Mouse (Mus musculus) lung, embryonic 14.5 days (tissue): ENCODE results near the gene Slc9a3r1. TPM values are rescaled to one million over a fixed set of nuclear protein-coding genes. Genes with fewer than 3 reads are reported as not detected.

Source experiments
- ATAC-seq: fragments of 200-750 bp; cut with Nextera tagmentation; 2 replicates; pipeline ENCODE4 v1.8.0; 2017; ENCODE audit warnings: mild to moderate bottlenecking, moderate TSS enrichment, moderate library complexity; ENCODE audit not compliant: insufficient read depth
- DNase-seq: peaks from one replicate; pipeline ENCODE4 v3.0.0-alpha.2; 2015
- H3K27ac ChIP-seq: fragments of 300-500 bp; sonication (generic); 2 replicates; pipeline ENCODE4 v1.5.1; 2014; ENCODE audit warnings: low read depth, mild to moderate bottlenecking, moderate library complexity
- H3K27me3 ChIP-seq: fragments of 300-500 bp; sonication (generic); 2 replicates; pipeline ENCODE4 v1.6.1; 2014; ENCODE audit warnings: low read length, control low read depth; ENCODE audit not compliant: insufficient read depth
- H3K36me3 ChIP-seq: fragments of 300-500 bp; sonication (generic); 2 replicates; pipeline ENCODE4 v1.6.1; 2014; ENCODE audit warnings: control low read depth; ENCODE audit not compliant: insufficient read depth
- H3K4me1 ChIP-seq: fragments of 300-500 bp; sonication (generic); 2 replicates; pipeline ENCODE4 v1.6.1; 2014; ENCODE audit warnings: antibody characterized with exemption, control low read depth; ENCODE audit not compliant: insufficient read depth
- H3K4me2 ChIP-seq: fragments of 300-500 bp; sonication (generic); 2 replicates; pipeline ENCODE4 v1.6.1; 2014; ENCODE audit warnings: mild to moderate bottlenecking
- H3K4me3 ChIP-seq: fragments of 300-500 bp; sonication (generic); 2 replicates; pipeline ENCODE4 v1.5.1; 2014; ENCODE audit warnings: low read depth, low read length
- H3K9ac ChIP-seq: fragments of 300-500 bp; sonication (generic); 2 replicates; pipeline ENCODE4 v1.6.1; 2014
- H3K9me3 ChIP-seq: fragments of 300-500 bp; sonication (generic); 2 replicates; pipeline ENCODE4 v1.6.1; 2016; ENCODE audit warnings: low read depth, low read length, control low read depth
- CTCF ChIP-seq: IDR thresholded peaks from 2 replicates; pipeline ENCODE4 v1.5.1; 2016; ENCODE audit warnings: antibody characterized with exemption, low read depth
- WGBS: fragments of 180-500 bp; shearing (Covaris S2); extraction: QIAGEN DNeasy Blood & Tissue Kit; methylation state at CpG from one replicate; pipeline ENCODE4 v1.1.7; 2014; 5-methylcytosine and 5-hydroxymethylcytosine counted together
- polyA plus RNA-seq: library from polyadenylated mRNA; unstranded; fragments of >200 nt; fragmentation: Nextera tagmentation; extraction: Ambion mirVana; gene quantifications from 2 replicates; pipeline ENCODE4 v1.2.1, GENCODE M21; 2014

Slc9a3r1 gene
- polyA plus RNA-seq, 1 experiment from 2014 or later: 52.3 TPM

DNA sequence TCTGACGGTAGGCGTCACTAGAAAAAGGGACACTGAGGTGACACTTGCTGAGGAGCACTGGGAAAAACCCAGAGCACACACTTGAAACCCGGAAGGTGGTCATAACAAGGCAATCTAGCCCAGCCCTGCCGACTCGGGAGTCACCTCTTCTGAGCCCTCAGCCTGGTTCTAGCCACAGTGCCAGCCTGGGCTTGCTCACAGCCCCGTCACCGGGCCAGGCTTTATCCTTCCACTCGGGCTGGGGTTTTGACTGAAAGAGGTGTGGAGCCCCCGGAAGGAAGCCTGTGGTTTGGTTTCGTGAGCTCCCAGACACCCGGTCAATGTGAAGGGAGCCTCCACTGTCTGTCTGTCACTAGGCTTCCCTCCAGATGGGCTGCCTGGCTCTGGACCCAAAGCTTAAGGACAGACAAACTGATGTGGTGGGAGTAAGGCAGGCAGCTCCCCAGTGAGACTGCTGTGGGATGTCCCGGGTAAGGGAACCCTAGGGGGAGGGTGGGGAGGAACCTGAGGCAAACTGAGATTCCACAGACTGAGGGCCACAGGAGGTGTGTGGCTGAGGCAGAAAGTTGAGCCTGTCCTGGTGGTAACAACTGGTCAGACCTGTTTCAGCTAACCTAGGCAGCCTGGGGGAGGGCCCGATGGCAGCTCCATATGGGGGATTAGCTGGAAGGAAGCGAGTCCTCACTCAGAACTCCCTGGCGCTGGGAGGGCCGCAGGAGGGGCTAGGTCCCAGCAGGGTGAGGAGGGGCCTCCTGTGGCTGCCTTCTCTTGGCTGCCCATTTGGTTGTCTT, 10.6 kb downstream of the Slc9a3r1 start:
- WGBS: 21% methylated on average over 16 of the region's 16 CpGs
- Histone ChIP-seq H3K4me3 (no peak overlapping the region), H3K36me3 (no peaks in the 10 kb centered on the region), H3K27me3 (0 out of 2 replicates have a peak, but pooled peaks cover 3% of the 10 kb centered on the region), H3K9me3 (no peaks in the 10 kb centered on the region), H3K9ac (no peak overlapping the region), H3K4me2 (peak overlapping the region; percentile 31), H3K27ac (peak overlapping the region; percentile 81), H3K4me1 (peaks cover 34% of the 10 kb centered on the region)
- peak; percentile 70 for DNase-seq
- peak; percentile 66 for ATAC-seq
- no peak for TF ChIP-seq CTCF

- Histone ChIP-seq H3K9me3 (no peaks in the 10 kb centered on the region), H3K4me2 (no peak overlapping the region), H3K27me3 (0 out of 2 replicates have a peak, but pooled peaks cover 3% of the 10 kb centered on the region), H3K9ac (no peak overlapping the region), H3K4me1 (peaks cover 34% of the 10 kb centered on the region), H3K4me3 (no peak overlapping the region), H3K27ac (peak overlapping the region; percentile 38; the same call in 1 of the 2 replicates), H3K36me3 (peaks cover 7% of the 10 kb centered on the region; the same call in 1 of the 2 replicates)
- DNase-seq (peak; percentile 34), ATAC-seq (no peak)
- 56% methylated on average over 24 of the region's 24 CpGs for WGBS
- TF ChIP-seq CTCF: no peak
Observed at GRCm38 (mm10) chr11:115176399-115177190, 13.5 kb downstream of the Slc9a3r1 start.

GRCm38 (mm10) chr11:115177559-115178195, 14.5 kb downstream of the Slc9a3r1 start:
- 20% methylated on average over 10 of the region's 10 CpGs for WGBS
- Histone ChIP-seq H3K27me3 (0 out of 2 replicates have a peak, but pooled peaks cover 3% of the 10 kb centered on the region), H3K36me3 (peaks cover 7% of the 10 kb centered on the region; the same call in 1 of the 2 replicates), H3K9me3 (no peaks in the 10 kb centered on the region), H3K4me1 (peaks cover 26% of the 10 kb centered on the region), H3K4me2 (peak overlapping the region; percentile 39), H3K9ac (no peak overlapping the region), H3K4me3 (no peak overlapping the region), H3K27ac (peak overlapping the region; percentile 32; the same call in 1 of the 2 replicates)
- no peak for TF ChIP-seq CTCF
- ATAC-seq: peak; percentile 25; the same call in 1 of the 2 replicates
- peak; percentile 52 for DNase-seq

GRCm38 (mm10) chr11:115178766-115179165, 15.6 kb downstream of the Slc9a3r1 start:
- Histone ChIP-seq H3K4me1 (peaks cover 17% of the 10 kb centered on the region), H3K36me3 (peaks cover 7% of the 10 kb centered on the region; the same call in 1 of the 2 replicates), H3K9ac (no peak overlapping the region), H3K27me3 (0 out of 2 replicates have a peak, but pooled peaks cover 3% of the 10 kb centered on the region), H3K4me3 (no peak overlapping the region), H3K9me3 (no peaks in the 10 kb centered on the region), H3K4me2 (no peak overlapping the region), H3K27ac (no peak overlapping the region)
- ATAC-seq (no peak), DNase-seq (no peak)
- 69% methylated on average over 2 of the region's 2 CpGs for WGBS
- TF ChIP-seq CTCF: no peak

GRCm38 (mm10) chr11:115179191-115179590, 16.1 kb downstream of the Slc9a3r1 start:
- Histone ChIP-seq H3K4me2 (no peak overlapping the region), H3K36me3 (peaks cover 7% of the 10 kb centered on the region; the same call in 1 of the 2 replicates), H3K9ac (no peak overlapping the region), H3K4me3 (no peak overlapping the region), H3K27ac (no peak overlapping the region), H3K9me3 (no peaks in the 10 kb centered on the region), H3K27me3 (0 out of 2 replicates have a peak, but pooled peaks cover 3% of the 10 kb centered on the region), H3K4me1 (peaks cover 17% of the 10 kb centered on the region)
- 63% methylated on average over 6 of the region's 6 CpGs for WGBS
- ATAC-seq: no peak
- DNase-seq: no peak
- TF ChIP-seq CTCF: no peak

DNA sequence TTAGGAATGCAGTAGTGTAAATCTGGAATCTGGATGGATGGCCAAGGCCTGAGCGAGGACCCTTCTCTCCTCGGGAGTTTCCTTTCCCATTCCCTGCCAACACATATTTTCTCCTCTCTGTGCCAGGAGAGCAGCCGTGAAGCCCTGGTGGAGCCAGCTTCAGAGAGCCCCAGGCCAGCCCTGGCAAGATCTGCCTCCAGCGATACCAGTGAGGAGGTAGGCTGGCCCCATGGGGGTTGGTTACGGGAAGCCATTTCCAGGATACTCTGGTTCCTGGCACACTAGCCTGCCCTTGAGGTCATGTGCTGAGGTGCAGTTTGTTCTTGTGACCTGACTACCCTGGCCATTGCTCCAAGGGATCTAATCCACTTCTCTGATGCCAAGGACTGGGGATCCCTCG, 16.7 kb downstream of the Slc9a3r1 start:
- WGBS: 69% methylated on average over 6 of the region's 6 CpGs
- H3K27ac ChIP-seq: no peak overlapping the region
- H3K4me1 ChIP-seq: peaks cover 15% of the 10 kb centered on the region
- DNase-seq: no peak
- peaks cover 7% of the 10 kb centered on the region; the same call in 1 of the 2 replicates for H3K36me3 ChIP-seq
- no peak for TF ChIP-seq CTCF
- no peak overlapping the region for H3K9ac ChIP-seq
- H3K4me2 ChIP-seq: no peak overlapping the region
- H3K27me3 ChIP-seq: no peaks in the 10 kb centered on the region
- ATAC-seq: no peak
- H3K9me3 ChIP-seq: no peaks in the 10 kb centered on the region
- no peak overlapping the region for H3K4me3 ChIP-seq
